Mouse (Mus musculus): ENCODE results near the gene Ddt. TPM values are rescaled to one million over a fixed set of nuclear protein-coding genes. Genes with fewer than 3 reads are reported as not detected.

The Ddt gene
- 8.1 and 10.5 TPM in 2 replicates for total RNA-seq (2023)

DNA sequence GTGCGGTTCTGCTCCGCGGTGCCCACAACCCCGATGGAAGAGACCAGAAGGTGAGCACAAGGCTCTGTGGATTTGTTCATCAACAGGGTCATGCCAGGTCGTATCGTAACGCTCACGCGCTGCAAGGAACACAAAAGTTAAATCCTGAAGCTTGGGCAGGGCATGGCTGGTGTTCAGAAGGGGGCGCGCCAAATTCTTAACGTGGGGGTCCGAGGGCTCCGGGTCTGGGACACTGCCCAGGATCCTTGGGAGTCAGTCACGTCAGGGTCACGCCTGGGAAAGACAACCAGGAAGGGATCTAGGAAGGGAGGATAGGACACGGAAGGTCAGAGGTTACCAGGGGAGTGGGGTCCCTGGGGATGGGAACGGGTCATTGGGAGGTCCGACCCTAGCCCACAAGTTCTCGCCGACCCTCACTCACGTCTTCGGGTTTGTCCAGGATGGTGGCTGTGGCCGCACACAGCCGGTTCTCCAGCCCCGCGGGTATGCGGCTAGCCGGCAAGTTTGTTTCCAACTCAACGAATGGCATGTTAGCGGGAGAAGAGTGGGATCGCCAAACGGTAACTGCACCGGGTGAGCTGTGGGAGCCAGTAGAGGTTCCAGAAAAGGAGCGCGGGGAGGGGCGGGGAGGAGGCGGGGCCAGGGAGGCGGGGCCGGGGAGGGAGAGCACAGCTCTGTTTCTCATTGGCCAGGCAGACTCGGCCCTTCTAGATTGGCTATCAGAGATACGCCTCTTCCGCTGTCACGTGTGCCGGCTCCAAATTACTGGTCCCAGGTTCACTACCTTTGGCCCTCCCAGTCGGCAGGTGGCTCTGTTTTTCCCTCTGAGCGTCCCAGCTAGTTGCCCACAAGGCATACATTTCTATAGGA is at the start of gene Ddt:
Ddt (minus strand) TSS at position 620 of the 870 bp plus-strand sequence.

DNA sequence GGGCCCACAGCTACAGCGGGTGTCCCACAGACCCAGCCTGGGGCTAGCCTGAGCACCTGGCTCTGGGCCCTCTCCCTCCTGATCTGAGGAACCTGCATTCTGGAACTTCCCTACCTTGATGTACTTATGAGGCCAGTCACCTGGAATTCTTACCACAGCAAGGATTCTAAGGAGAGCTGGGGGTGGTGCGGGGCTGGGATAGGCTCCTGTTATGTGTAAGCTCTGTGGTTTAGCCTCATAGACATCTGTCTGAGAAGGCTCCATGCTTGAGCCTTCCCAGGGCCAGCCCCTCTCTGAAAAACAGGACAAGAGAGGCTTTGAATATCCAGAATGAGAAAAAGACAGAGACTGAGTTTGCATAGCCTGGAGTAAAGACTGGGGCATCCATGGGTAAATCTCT is 49.2 kb upstream of the Ddt start, which contains the start of gene Gstt4:
Gstt4 (minus strand) TSS at position 101 of the 400 bp plus-strand sequence.

DNA sequence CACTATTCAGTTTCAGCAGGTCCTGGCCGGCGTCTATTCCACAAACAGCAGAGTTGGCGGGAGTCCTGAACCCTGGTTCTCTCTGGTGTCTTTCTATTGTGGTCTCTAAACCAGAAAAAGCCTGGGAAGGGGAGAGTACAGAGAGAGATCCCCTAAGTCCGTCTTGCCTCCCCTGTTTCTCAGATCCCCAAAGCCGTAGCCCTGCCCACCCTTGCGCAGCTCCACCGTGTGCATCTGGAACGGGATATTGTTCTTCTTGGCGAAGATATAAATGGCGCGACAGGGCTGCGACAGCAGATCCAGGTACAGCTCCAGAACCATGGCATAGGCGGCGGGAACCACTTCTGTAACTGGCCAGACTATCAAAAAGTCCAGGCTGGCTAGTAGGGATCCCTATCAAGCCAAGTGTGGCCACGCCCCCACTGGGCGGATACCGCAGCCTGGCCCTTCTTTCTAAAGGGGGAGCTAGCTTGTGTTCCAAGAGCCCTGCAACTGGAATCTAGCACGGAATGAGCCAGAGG is 25.0 kb upstream of the Ddt start, which contains the start of gene Gstt1:
Gstt1 (minus strand) TSS at position 409 of the 521 bp plus-strand sequence.

DNA sequence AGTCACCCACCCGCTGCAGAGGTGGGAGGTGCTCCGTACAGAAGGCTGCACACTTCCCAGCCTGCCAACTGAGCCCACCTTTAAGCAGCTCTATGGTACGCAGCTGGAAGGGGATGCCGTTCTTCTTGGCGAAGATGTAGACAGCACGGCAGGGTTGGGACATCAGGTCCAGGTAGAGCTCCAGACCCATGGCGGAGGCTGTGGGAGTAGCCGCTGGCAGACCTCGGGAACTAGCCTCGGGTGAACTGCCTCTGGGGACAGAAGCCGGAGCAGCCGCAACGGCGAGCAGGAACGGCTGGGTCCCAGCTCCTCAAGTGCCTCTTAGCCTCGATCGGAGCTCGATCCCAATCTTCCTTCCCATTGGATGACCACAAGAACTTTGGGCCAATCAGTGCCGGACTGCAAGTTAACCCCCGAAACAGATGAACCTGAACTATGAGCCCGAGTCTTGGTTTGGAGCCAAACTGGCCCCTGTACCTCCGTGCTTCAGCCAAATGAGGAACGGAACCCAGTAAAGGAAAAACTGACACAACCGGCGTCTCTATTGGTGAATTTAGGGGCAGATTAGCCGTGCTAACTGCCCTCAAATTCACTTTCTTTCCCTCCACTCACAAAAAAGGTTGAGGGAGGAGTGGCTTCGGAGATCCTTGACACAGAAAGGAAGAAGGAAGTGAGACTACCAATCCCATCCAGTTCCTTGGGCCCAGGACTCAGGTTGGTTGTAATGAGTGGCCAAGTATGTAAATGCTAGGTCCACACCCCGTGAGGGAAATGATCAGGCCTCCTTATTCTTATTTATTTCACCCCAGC is 7.8 kb upstream of the Ddt start, which contains the start of the genes Gm20441 and Gstt3:
Gm20441 (minus strand) TSS at position 186 of the 810 bp plus-strand sequence.
Gstt3 (minus strand) TSS at position 646 of the 810 bp plus-strand sequence.

DNA sequence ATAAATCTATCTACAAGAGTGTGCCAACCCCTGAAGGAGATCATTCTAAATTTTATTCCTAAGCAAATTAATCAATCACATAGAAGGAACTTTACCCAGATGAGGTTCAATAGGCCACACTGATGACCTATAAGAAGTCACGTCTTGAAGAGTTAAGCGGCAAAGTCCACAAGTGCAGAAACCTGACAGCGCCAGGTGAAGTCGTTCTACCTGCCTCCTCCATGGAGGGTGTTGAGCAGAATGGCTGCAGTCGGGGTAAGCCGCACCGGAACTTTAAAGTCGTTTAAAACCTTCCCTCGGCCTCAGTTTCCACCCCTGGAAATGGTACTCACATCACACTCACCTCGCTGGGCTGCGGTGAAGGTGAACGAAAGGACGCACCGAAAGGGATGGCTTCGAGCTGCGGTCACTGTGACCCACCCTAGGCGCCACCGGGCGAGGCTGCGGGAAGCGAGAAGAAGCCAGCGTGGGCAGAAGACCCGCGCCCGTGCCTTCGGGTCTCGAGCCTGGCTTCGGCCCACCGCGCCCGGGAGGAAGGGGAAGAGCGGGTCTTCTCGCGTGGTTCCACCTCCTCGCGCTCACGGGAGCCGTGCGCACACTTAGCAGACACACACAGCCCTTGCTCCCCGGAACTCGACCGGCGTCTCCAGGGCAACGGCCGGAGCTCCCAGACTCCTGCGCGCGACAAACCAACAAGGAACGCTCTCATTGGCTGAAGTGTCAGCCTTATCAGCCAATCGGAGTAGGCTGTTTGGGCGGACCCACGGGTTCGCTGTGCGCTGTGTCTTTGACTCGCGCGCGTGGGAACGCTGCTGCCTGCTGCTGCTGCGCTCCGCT is 9.3 kb downstream of the Ddt start, which contains the start of gene Cabin1:
Cabin1 (minus strand) TSS at position 660 of the 837 bp plus-strand sequence.

Other genes with a start within 250 kb of the Ddt start
- 4.6 and 4.7 TPM in 2 replicates for gene Lrrc75b, start 213.1 kb downstream of the Ddt start, total RNA-seq (2023)
- 16.3 and 24.8 TPM in 2 replicates for gene Ggt1, start 211.8 kb downstream of the Ddt start, total RNA-seq (2023)
- 27.9 and 34.1 TPM in 2 replicates for gene Ggt5, start 184.1 kb downstream of the Ddt start, total RNA-seq (2023)
- 0.44 and 0.52 TPM in 2 replicates for gene Susd2, start 129.4 kb downstream of the Ddt start, total RNA-seq (2023)
- gene Cabin1, start 9.1 kb downstream of the Ddt start, total RNA-seq (2023): 43.4 and 62.8 TPM in 2 replicates
- not detected in 2 replicates for gene Gm20441, start 7.5 kb upstream of the Ddt start, total RNA-seq (2023)
- 2.7 and 3.1 TPM in 2 replicates for gene Gstt3, start 8.0 kb upstream of the Ddt start, total RNA-seq (2023)
- gene Gstt1, start 25.2 kb upstream of the Ddt start, total RNA-seq (2023): not detected in 2 replicates
- not detected in 2 replicates for gene Gstt4, start 49.1 kb upstream of the Ddt start, total RNA-seq (2023)
- 3.7 and 5.0 TPM in 2 replicates for gene Gstt2, start 64.0 kb upstream of the Ddt start, total RNA-seq (2023)
- gene Mif, start 86.8 kb upstream of the Ddt start, total RNA-seq (2023): 40.2 and 55.7 TPM in 2 replicates
- 1.5 and 1.6 TPM in 2 replicates for gene Derl3, start 120.0 kb upstream of the Ddt start, total RNA-seq (2023)
- gene Smarcb1, start 148.2 kb upstream of the Ddt start, total RNA-seq (2023): 28.9 and 30.1 TPM in 2 replicates
- 2.7 and 6.3 TPM in 2 replicates for gene Chchd10, start 159.7 kb upstream of the Ddt start, total RNA-seq (2023)
- not detected in 2 replicates for gene Mmp11, start 163.1 kb upstream of the Ddt start, total RNA-seq (2023)
- not detected in 2 replicates for gene Gm867, start 167.3 kb upstream of the Ddt start, total RNA-seq (2023)
- gene Vpreb3, start 169.6 kb upstream of the Ddt start, total RNA-seq (2023): 1.9 and 9.3 TPM in 2 replicates
- not detected in 2 replicates for gene Gm5134, start 181.1 kb upstream of the Ddt start, total RNA-seq (2023)